Mouse (Mus musculus) CH12.LX (cell line): ENCODE measurements at regions not wholly inside any gene's neighbourhood (a gene's known extent, or its start where the extent isn't known, plus 50 kb on each side); places are given as distances from the start of the nearest gene placed in this dataset.

Source experiments
- CHD1 ChIP-seq: IDR thresholded peaks from 2 replicates; pipeline ENCODE4 v1.6.1; 2012; ENCODE audit warnings: low read depth, low read length, improper control_type of control experiment, inconsistent platforms
- CHD2 ChIP-seq: IDR thresholded peaks from 2 replicates; pipeline ENCODE4 v1.6.1; 2011; ENCODE audit warnings: low read length, improper control_type of control experiment
- CTCF ChIP-seq, 2 experiments: IDR thresholded peaks in 1 of 2; conservative IDR thresholded peaks in 1 of 2; 2 replicates each; pipeline ENCODE4 v1.5.1; 2011 to 2012; ENCODE audit warnings: low read depth in 2 of 2, low read length in 2 of 2, improper control_type of control experiment in 1 of 2, inconsistent platforms in 1 of 2, mild to moderate bottlenecking in 1 of 2, moderate library complexity in 1 of 2
- E2F4 ChIP-seq: IDR thresholded peaks from 2 replicates; pipeline ENCODE4 v1.6.1; 2011; ENCODE audit warnings: low read depth, low read length, improper control_type of control experiment; ENCODE audit not compliant: insufficient replicate concordance
- EP300 ChIP-seq: IDR thresholded peaks from 2 replicates; pipeline ENCODE4 v1.6.1; 2011; ENCODE audit warnings: low read length, improper control_type of control experiment
- ETS1 ChIP-seq: conservative IDR thresholded peaks from 2 replicates; pipeline ENCODE4 v1.6.1; 2012; ENCODE audit warnings: low read depth, mild to moderate bottlenecking, inconsistent platforms, low read length, improper control_type of control experiment, moderate library complexity
- HCFC1 ChIP-seq: IDR thresholded peaks from 2 replicates; pipeline ENCODE4 v1.6.1; 2012; ENCODE audit warnings: low read depth, mild to moderate bottlenecking, inconsistent platforms, low read length, improper control_type of control experiment
- JUN ChIP-seq: IDR thresholded peaks from 2 replicates; pipeline ENCODE4 v1.6.1; 2011; ENCODE audit warnings: low read depth, mild to moderate bottlenecking, low read length, improper control_type of control experiment, moderate library complexity; ENCODE audit not compliant: insufficient read depth
- JUND ChIP-seq: conservative IDR thresholded peaks from 2 replicates; pipeline ENCODE4 v1.6.1; 2011; ENCODE audit warnings: low read depth, low read length, improper control_type of control experiment
- KAT2A ChIP-seq: IDR thresholded peaks from 2 replicates; pipeline ENCODE4 v1.6.1; 2012; ENCODE audit warnings: low read length, improper control_type of control experiment, inconsistent platforms; ENCODE audit not compliant: insufficient replicate concordance
- MAZ ChIP-seq: IDR thresholded peaks from 2 replicates; pipeline ENCODE4 v1.6.1; 2012; ENCODE audit warnings: low read depth, mild to moderate bottlenecking, inconsistent platforms, low read length, improper control_type of control experiment, moderate library complexity
- SIN3A ChIP-seq: IDR thresholded peaks from 2 replicates; pipeline ENCODE4 v1.6.1; 2012; ENCODE audit warnings: low read length, improper control_type of control experiment, inconsistent platforms
- ZNF384 ChIP-seq: IDR thresholded peaks from 2 replicates; pipeline ENCODE4 v1.6.1; 2012; ENCODE audit warnings: low read depth, low read length, improper control_type of control experiment, inconsistent platforms

DNA sequence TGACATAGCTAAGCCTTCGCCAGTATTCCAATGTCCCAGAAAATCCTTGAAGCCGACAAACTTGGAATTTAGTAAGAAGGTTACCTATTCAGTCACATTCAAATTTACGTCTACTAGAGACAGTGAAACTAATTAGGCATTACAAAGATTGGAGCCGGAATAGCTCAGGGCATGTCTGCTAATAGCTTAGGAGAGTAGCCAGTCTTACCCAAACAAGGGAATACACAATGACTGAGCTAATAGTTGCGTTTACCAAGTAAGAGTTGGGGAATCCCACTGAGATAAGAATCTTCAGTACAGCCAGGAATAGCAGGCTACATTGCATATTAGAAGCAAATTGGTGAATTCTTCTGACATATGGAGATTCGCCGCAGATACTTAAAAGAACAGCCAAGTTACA is 121.2 kb downstream of the Zfp945 start:
- TF ChIP-seq KAT2A (no peak), ETS1 (no peak), ZNF384 (no peak), EP300 (no peak), CHD1 (no peak), CHD2 (no peak), HCFC1 (no peak), JUN (no peak), CTCF (conservative IDR thresholded peaks at IDR 0.05 in 1 of 2, IDR thresholded peaks at IDR 0.05 in 1 of 2; ENCODE audit: low read depth in 2 of 2, low read length in 2 of 2) (no peak), JUND (no peak), SIN3A (no peak), MAZ (no peak), E2F4 (no peak)
